Mouse (Mus musculus) activated CD4-positive, CD25-positive, alpha-beta regulatory T cell, adult 9 weeks (primary cell): Measurements from ENCODE around the gene Lbx1. TPM values are rescaled to one million over a fixed set of nuclear protein-coding genes. Genes with fewer than 3 reads are reported as not detected.

Source experiments
- polyA plus RNA-seq: library from polyadenylated mRNA; unstranded; fragments of 100-300 nt; shearing (Covaris generic); gene quantifications from one replicate; pipeline ENCODE4 v1.2.1, GENCODE M21; 2017

The Lbx1 gene
- not detected for polyA plus RNA-seq

GRCm38 (mm10) chr19:45235766-45236362 is at the start of gene Lbx1:
TSS of gene Lbx1 (minus strand) at chr19:45235812.

Other genes starting within 250 kb of the Lbx1 start
- gene Sema4g, start 246.7 kb downstream of the Lbx1 start, polyA plus RNA-seq: not detected
- 17.4 TPM for gene Twnk, start 230.1 kb downstream of the Lbx1 start, polyA plus RNA-seq
- gene Mrpl43, start 229.4 kb downstream of the Lbx1 start, polyA plus RNA-seq: 74.3 TPM
- gene Lzts2, start 221.4 kb downstream of the Lbx1 start, polyA plus RNA-seq: 3.8 TPM
- gene Pdzd7, start 190.1 kb downstream of the Lbx1 start, polyA plus RNA-seq: not detected
- gene Sfxn3, start 188.3 kb downstream of the Lbx1 start, polyA plus RNA-seq: 76.5 TPM
- gene Kazald1, start 160.6 kb downstream of the Lbx1 start, polyA plus RNA-seq: 0.33 TPM
- gene Tlx1, start 85.1 kb downstream of the Lbx1 start, polyA plus RNA-seq: not detected
- gene Btrc, start 127.9 kb upstream of the Lbx1 start, polyA plus RNA-seq: 35.5 TPM